Mouse (Mus musculus) lung, adult 10 weeks (tissue): ENCODE data around the gene Rapsn. TPM values are rescaled to one million over a fixed set of nuclear protein-coding genes. Genes with fewer than 3 reads are reported as not detected.

Experiments
- polyA plus RNA-seq: library from polyadenylated mRNA; stranded (reverse); fragments of 350-450 nt; fragmentation: Illumina TruSeq; extraction: RNeasy Lipid Tissue Mini Kit (QIAGEN cat#74804); gene quantifications from one replicate; pipeline ENCODE4 v1.2.3, GENCODE M21; 2014; ENCODE audit warnings: low read depth, low replicate concordance; ENCODE audit not compliant: insufficient read depth

Rapsn gene
- 1.7 TPM for polyA plus RNA-seq

DNA sequence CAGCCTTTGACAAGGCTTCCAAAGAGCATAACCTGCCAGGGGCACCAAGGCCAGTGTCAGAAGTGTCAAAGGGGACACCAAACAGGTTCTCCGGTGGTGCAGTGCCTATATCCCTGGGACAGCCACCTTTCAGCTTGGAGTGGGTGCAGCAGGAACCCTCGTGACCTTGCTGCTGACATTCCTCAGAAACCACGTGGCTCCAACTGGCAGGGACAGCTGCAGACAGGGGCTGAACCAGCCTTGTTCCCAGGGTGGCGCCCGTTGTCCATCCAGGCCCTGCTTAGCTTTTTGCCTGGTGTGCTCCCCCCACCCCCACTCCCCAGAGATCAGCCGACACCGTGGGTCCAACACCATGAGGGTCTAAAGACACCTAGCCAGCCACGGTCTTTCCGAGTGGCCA lies at the start of gene Rapsn:
TSS of gene Rapsn (plus strand) at position 236 of the 400 bp plus-strand sequence.

GRCm38 (mm10) chr2:91053934-91054382 lies 18.5 kb downstream of the Rapsn start, which contains the start of gene Psmc3:
TSS of gene Psmc3 (plus strand) at chr2:91054009.

DNA sequence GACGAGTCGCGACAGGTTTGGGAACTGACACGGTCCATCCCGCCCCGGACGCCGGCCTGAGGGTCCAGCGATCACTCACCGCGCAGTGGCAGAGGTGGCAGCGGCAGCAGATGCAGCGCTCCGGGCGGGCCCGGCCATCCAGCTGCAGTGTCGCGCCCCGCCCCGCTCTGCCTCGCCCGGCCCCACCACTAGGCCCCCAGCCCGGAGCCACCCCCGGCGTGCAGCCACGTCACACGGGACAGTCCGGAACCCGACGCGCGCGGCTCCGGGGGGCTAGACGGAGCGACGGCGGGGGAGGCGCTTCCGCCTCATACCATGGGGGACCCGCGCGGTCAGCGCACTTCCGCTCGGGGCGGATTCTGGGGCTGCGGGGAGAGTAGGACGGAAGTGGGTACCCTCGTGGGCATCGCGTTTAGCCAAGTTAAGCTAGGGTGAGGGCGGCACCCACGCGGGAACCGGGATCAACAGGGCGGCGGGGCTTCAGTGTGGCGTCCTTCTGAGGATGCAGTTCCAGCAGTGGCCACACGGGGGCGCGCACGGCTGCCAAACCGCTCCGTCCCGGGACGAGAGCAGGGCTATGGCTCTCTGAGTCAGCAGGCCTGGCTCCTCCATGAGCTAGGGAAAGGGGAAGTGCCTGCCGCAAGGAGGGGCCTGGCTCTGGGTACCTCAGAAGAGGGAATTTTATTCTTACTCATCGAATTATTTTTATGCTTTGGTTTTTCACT lies 34.8 kb downstream of the Rapsn start, which contains the start of gene Slc39a13:
TSS of gene Slc39a13 (minus strand) at position 342 of the 725 bp plus-strand sequence.

GRCm38 (mm10) chr2:91081775-91082695 lies 46.6 kb downstream of the Rapsn start, which contains the start of gene Spi1:
TSS of gene Spi1 (plus strand) at chr2:91082390.

Other genes with a start within 250 kb of the Rapsn start
- 106 TPM for gene Mtch2, start 188.5 kb upstream of the Rapsn start, polyA plus RNA-seq
- 2.3 TPM for gene C1qtnf4, start 149.8 kb upstream of the Rapsn start, polyA plus RNA-seq
- gene Kbtbd4, start 130.9 kb upstream of the Rapsn start, polyA plus RNA-seq = 9.1 TPM
- gene Ndufs3, start 130.8 kb upstream of the Rapsn start, polyA plus RNA-seq = 125 TPM
- gene Celf1, start 95.2 kb upstream of the Rapsn start, polyA plus RNA-seq = 21.3 TPM
- gene Psmc3, start 18.4 kb downstream of the Rapsn start, polyA plus RNA-seq = 141 TPM
- 22.6 TPM for gene Slc39a13, start 34.8 kb downstream of the Rapsn start, polyA plus RNA-seq
- gene Spi1, start 46.8 kb downstream of the Rapsn start, polyA plus RNA-seq = 29.8 TPM
- gene Mybpc3, start 82.5 kb downstream of the Rapsn start, polyA plus RNA-seq = 3.7 TPM
- 15.5 TPM for gene Madd, start 148.2 kb downstream of the Rapsn start, polyA plus RNA-seq
- 51.4 TPM for gene Nr1h3, start 167.2 kb downstream of the Rapsn start, polyA plus RNA-seq
- gene Acp2, start 167.3 kb downstream of the Rapsn start, polyA plus RNA-seq = 13.0 TPM
- gene Ddb2, start 201.4 kb downstream of the Rapsn start, polyA plus RNA-seq = 9.9 TPM
- gene Pacsin3, start 220.3 kb downstream of the Rapsn start, polyA plus RNA-seq = 22.2 TPM
- 38.3 TPM for gene Arfgap2, start 229.4 kb downstream of the Rapsn start, polyA plus RNA-seq